Mouse (Mus musculus) forebrain, embryonic 13.5 days (tissue): ENCODE measurements around the gene Smim22. TPM values are rescaled to one million over a fixed set of nuclear protein-coding genes. Genes with fewer than 3 reads are reported as not detected.

ENCODE experiments used
- ATAC-seq: fragments of 200-750 bp; cut with Nextera tagmentation; 2 replicates; pipeline ENCODE4 v1.8.0; 2017
- H3K27ac ChIP-seq: fragments of 300-500 bp; sonication (generic); 2 replicates; pipeline ENCODE4 v1.5.1; 2015; ENCODE audit warnings: inconsistent platforms, mild to moderate bottlenecking, moderate library complexity
- H3K27me3 ChIP-seq: fragments of 300-500 bp; sonication (generic); 2 replicates; pipeline ENCODE4 v1.6.1; 2015; ENCODE audit warnings: mild to moderate bottlenecking, inconsistent platforms
- H3K36me3 ChIP-seq: fragments of 300-500 bp; sonication (generic); 2 replicates; pipeline ENCODE4 v1.6.1; 2015; ENCODE audit warnings: mild to moderate bottlenecking, inconsistent platforms; ENCODE audit not compliant: poor library complexity, severe bottlenecking
- H3K4me1 ChIP-seq: fragments of 300-500 bp; sonication (generic); 2 replicates; pipeline ENCODE4 v1.6.1; 2015; ENCODE audit warnings: inconsistent platforms
- H3K4me2 ChIP-seq: fragments of 300-500 bp; sonication (generic); 2 replicates; pipeline ENCODE4 v1.6.1; 2015; ENCODE audit warnings: inconsistent platforms, mild to moderate bottlenecking, moderate library complexity
- H3K4me3 ChIP-seq: fragments of 300-500 bp; sonication (generic); 2 replicates; pipeline ENCODE4 v1.5.1; 2015; ENCODE audit warnings: mild to moderate bottlenecking, inconsistent platforms
- H3K9ac ChIP-seq: fragments of 300-500 bp; sonication (generic); 2 replicates; pipeline ENCODE4 v1.6.1; 2015; ENCODE audit warnings: mild to moderate bottlenecking, inconsistent platforms
- H3K9me3 ChIP-seq: fragments of 300-500 bp; sonication (generic); replicated peaks from 2 replicates; pipeline ENCODE4 v1.6.1; 2016; ENCODE audit warnings: inconsistent platforms
- WGBS: fragments of 180-500 bp; shearing (Covaris S2); methylation state at CpG from one replicate; pipeline ENCODE4 v1.1.7; 2015; 5-methylcytosine and 5-hydroxymethylcytosine counted together
- polyA plus RNA-seq: library from polyadenylated mRNA; unstranded; fragments of >200 nt; fragmentation: Nextera tagmentation; extraction: Ambion mirVana; gene quantifications from 2 replicates; pipeline ENCODE4 v1.2.1, GENCODE M21; 2015

The Smim22 gene
- polyA plus RNA-seq, 1 experiment from 2014 or later, result not detected

GRCm38 (mm10) chr16:4976180-4976579 is 30.9 kb upstream of the Smim22 start:
- H3K4me3 ChIP-seq, result no peak overlapping the region
- WGBS, result 74% methylated on average over 2 of the region's 2 CpGs

DNA sequence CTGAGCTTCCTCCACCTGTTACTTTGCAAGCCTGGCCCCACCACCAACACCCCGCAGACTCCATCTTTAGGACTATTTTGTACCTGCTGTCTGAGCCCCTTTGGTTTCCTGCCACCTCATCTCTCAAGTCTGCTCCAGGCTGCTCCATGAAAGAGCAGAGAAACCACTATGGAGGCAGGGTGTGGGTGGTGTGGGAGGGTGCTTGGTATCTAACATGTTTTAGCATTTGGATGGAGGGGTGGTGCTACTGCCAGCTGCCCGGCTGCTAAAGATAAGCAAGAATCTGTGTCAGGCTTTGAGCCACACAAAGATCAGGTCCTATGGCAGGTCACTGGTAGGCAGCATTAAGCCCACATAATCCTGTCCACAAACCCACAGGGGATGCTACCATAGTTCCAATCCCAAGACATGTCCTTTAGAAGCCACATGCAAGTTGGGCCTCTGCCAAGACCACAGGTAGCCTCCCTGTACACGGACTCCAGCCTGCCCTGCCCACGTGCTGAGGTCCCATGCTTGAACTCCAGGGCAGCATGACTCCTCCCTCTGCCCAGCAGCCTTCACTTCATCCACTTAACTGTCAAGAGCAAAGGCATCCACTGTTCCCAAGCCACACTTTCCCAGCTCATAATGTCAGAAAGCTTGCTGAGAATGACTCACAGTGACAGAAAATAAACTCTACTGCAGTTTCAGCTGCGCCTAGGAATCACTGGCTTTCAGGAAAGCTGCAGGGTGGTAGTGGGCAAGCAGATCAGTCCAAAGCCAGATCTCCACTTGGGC is 28.6 kb upstream of the Smim22 start:
- Histone ChIP-seq H3K4me3 (no peak overlapping the region), H3K27ac (no peak overlapping the region), H3K4me2 (no peak overlapping the region), H3K36me3 (no peaks in the 10 kb centered on the region), H3K27me3 (no peaks in the 10 kb centered on the region), H3K9ac (0 out of 2 replicates have a peak overlapping the region, but pooled peaks have one; percentile 8), H3K9me3 (no peaks in the 10 kb centered on the region), H3K4me1 (no peaks in the 10 kb centered on the region)
- no peak for ATAC-seq
- WGBS, result 74% methylated on average over 5 of the region's 5 CpGs

More at GRCm38 (mm10) chr16:4976180-4976579, 30.9 kb upstream of the Smim22 start:
- no peaks in the 10 kb centered on the region for H3K9me3 ChIP-seq
- H3K27ac ChIP-seq, result no peak overlapping the region
- ATAC-seq, result no peak
- no peaks in the 10 kb centered on the region for H3K27me3 ChIP-seq
- no peaks in the 10 kb centered on the region for H3K4me1 ChIP-seq
- no peaks in the 10 kb centered on the region for H3K36me3 ChIP-seq
- H3K4me2 ChIP-seq, result no peak overlapping the region
- H3K9ac ChIP-seq, result no peak overlapping the region

DNA sequence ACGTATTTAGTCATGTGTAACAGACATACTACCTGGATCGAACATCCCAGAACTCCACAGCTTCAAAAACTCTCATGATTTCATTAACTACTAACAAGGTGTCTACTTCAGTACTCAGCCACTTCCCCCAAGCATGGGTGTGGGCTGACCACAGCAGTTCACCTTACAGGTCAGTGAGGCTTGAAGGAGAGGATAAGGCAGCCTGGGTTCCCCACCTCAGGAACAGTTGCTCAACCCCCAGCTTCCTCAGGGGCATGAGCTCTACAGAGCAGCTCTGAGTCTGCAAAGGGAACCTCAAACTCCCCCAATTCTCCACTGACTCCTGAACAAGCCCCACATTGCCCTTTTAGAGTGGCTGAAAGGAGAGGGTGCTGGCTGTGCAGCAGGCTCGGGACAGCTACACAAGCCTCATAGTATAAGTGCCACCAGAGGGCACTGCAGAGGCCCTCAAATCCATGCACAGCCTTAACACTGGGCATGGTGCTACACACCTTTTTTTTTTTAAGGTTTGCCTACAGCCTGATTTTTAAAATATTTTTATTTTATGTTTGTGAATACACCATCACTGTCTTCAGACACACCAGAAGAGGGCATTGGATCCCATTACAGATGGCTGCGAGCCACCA is 27.2 kb upstream of the Smim22 start:
- no peak overlapping the region for H3K4me2 ChIP-seq
- ATAC-seq, result peak; percentile 62; the same call in 1 of the 2 replicates

DNA sequence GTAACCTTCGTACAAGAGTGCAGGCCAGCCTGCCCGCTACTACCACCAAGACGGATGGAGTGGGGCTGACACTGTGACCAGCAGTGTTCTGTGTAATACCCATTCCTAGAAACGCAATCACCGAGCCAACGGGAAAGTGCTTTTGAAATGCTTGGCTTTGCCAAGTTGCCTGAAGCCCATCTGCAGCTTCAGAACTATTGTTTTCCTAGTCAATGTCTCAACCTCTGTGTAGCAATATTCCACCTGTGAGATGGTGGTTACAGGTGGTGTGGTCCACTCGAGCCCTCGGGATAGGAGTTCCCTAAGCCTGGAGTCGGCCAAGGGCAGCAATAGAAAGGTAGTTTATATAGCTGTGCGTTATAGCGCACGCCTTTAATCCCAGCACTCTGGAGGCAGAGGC is 22.4 kb upstream of the Smim22 start:
- Histone ChIP-seq H3K27me3 (no peaks in the 10 kb centered on the region), H3K9me3 (no peaks in the 10 kb centered on the region), H3K4me1 (no peaks in the 10 kb centered on the region), H3K9ac (no peak overlapping the region), H3K27ac (no peak overlapping the region), H3K4me3 (no peak overlapping the region), H3K4me2 (no peak overlapping the region), H3K36me3 (no peaks in the 10 kb centered on the region)
- ATAC-seq, result no peak
- 93% methylated on average over 12 of the region's 12 CpGs for WGBS

More for the DNA sequence above, 27.2 kb upstream of the Smim22 start:
- WGBS, result 71% methylated on average over 4 of the region's 4 CpGs
- Histone ChIP-seq H3K9me3 (no peaks in the 10 kb centered on the region), H3K9ac (no peak overlapping the region), H3K27ac (no peak overlapping the region), H3K4me3 (no peak overlapping the region), H3K36me3 (no peaks in the 10 kb centered on the region), H3K27me3 (no peaks in the 10 kb centered on the region), H3K4me1 (no peaks in the 10 kb centered on the region)

GRCm38 (mm10) chr16:4993276-4993675 is 13.8 kb upstream of the Smim22 start:
- Histone ChIP-seq H3K27ac (no peak overlapping the region), H3K4me2 (no peak overlapping the region), H3K36me3 (no peaks in the 10 kb centered on the region), H3K4me1 (no peaks in the 10 kb centered on the region), H3K9ac (no peak overlapping the region), H3K27me3 (no peaks in the 10 kb centered on the region), H3K9me3 (no peaks in the 10 kb centered on the region), H3K4me3 (no peak overlapping the region)
- 74% methylated on average over 4 of the region's 4 CpGs for WGBS
- ATAC-seq, result no peak

- ATAC-seq, result no peak
- 75% methylated on average over 3 of the region's 3 CpGs for WGBS
Measured at GRCm38 (mm10) chr16:4997553-4997952, 9.5 kb upstream of the Smim22 start, which contains the start of gene Sept12. Sept12 (minus strand) TSS chr16:4997852.

DNA sequence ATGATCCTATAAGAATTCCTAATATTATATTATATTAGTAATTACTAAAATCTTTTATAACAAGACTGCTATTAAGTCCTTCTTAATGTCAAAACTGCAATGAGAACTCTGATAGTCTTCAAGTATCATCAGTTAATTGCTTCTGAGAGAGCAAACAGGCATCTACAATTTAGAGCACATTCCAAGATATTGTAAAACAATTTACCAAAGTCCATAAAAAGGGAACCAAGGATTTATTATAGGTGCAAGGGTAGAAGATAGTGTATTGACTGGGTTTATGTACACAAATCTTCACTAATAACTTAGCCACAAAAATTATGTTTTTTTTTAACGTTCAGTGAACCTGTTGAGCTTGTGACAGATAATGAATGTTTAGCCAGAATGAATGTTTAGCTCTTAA is 8.1 kb upstream of the Smim22 start:
- WGBS, result 83% methylated on average over 1 of the region's 1 CpGs
- no peak overlapping the region for H3K4me2 ChIP-seq
- H3K9ac ChIP-seq, result no peak overlapping the region
- no peaks in the 10 kb centered on the region for H3K36me3 ChIP-seq
- H3K27ac ChIP-seq, result no peak overlapping the region
- H3K27me3 ChIP-seq, result no peaks in the 10 kb centered on the region
- H3K9me3 ChIP-seq, result no peaks in the 10 kb centered on the region
- H3K4me1 ChIP-seq, result no peaks in the 10 kb centered on the region
- no peak for ATAC-seq
- no peak overlapping the region for H3K4me3 ChIP-seq

More at GRCm38 (mm10) chr16:4997553-4997952, 9.5 kb upstream of the Smim22 start, which contains the start of gene Sept12:
- no peak within 1 kb of the TSS for H3K4me2 ChIP-seq
- no peak within 1 kb of the TSS for H3K27ac ChIP-seq
- H3K9me3 ChIP-seq, result no peaks in the 10 kb centered on the region
- H3K27me3 ChIP-seq, result no peaks in the 10 kb centered on the region
- H3K4me3 ChIP-seq, result no peak within 1 kb of the TSS
- no peaks in the 10 kb centered on the region for H3K4me1 ChIP-seq
- H3K36me3 ChIP-seq, result no peaks in the 10 kb centered on the region
- H3K9ac ChIP-seq, result no peak within 1 kb of the TSS

DNA sequence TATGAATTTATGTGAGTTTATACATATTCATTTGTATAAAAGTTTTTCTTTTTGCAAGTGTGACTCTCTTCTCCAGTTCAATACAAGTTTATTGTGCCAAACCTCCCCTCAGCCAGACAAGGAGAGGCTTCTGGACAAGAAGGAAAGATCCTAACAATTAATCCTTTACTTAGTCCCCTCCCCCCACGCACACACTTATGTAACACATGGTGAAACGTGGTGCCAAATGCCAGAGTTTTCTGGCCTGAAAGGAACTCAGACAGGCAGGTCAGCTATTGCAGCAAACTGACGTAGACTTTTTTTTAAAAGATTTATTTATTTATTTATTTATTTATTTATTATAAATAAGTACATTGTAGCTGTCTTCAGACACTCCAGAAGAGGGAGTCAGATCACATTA is 6.5 kb upstream of the Smim22 start:
- WGBS, result 72% methylated on average over 3 of the region's 3 CpGs
- Histone ChIP-seq H3K4me1 (no peaks in the 10 kb centered on the region), H3K27ac (no peak overlapping the region), H3K27me3 (no peaks in the 10 kb centered on the region), H3K4me3 (no peak overlapping the region), H3K36me3 (no peaks in the 10 kb centered on the region), H3K9me3 (no peaks in the 10 kb centered on the region), H3K9ac (no peak overlapping the region), H3K4me2 (no peak overlapping the region)
- no peak for ATAC-seq

DNA sequence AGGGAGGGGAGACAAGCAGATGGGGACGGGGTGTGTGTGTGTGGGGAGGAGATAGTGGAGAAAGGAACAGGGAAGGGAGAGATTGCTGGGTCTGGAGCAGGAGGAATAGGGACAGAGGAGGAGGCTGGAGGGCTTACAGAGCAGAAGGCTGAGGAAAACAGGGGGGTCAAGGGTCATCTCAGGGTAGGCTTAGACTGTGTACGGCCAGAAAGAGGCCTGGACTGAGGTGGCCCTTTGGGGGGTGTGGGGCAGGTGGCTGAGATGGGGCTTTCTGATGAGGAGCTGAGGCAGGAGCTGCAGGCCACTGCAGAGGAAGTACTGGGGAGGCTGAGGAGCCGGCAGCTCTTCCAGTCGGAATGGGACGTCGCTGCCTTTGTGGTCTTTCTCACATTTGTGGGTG is 404 bp downstream of the Smim22 start:
- ATAC-seq, result no peak
- Histone ChIP-seq H3K9me3 (no peaks in the 10 kb centered on the region), H3K36me3 (peaks cover 20% of the 10 kb centered on the region; the same call in 1 of the 2 replicates), H3K27me3 (no peaks in the 10 kb centered on the region), H3K4me1 (peaks cover 6% of the 10 kb centered on the region), H3K4me3 (no peak overlapping the region), H3K27ac (no peak overlapping the region), H3K4me2 (no peak overlapping the region), H3K9ac (no peak overlapping the region)
- 49% methylated on average over 6 of the region's 6 CpGs for WGBS

- H3K4me2 ChIP-seq, result no peak overlapping the region
- H3K4me1 ChIP-seq, result peaks cover 11% of the 10 kb centered on the region
- H3K9me3 ChIP-seq, result no peaks in the 10 kb centered on the region
- H3K36me3 ChIP-seq, result peaks cover 20% of the 10 kb centered on the region; the same call in 1 of the 2 replicates
- H3K4me3 ChIP-seq, result no peak overlapping the region
- no peak for ATAC-seq
- no peaks in the 10 kb centered on the region for H3K27me3 ChIP-seq
- H3K27ac ChIP-seq, result no peak overlapping the region
- H3K9ac ChIP-seq, result no peak overlapping the region
- WGBS, result 88% methylated on average over 12 of the region's 12 CpGs
Measured at GRCm38 (mm10) chr16:5008076-5008475, 988 bp downstream of the Smim22 start.

- Histone ChIP-seq H3K4me2 (no peak overlapping the region), H3K36me3 (peaks cover 32% of the 10 kb centered on the region), H3K4me3 (no peak overlapping the region), H3K27ac (no peak overlapping the region), H3K9me3 (no peaks in the 10 kb centered on the region), H3K9ac (no peak overlapping the region), H3K27me3 (no peaks in the 10 kb centered on the region), H3K4me1 (peaks cover 11% of the 10 kb centered on the region)
- 87% methylated on average over 10 of the region's 10 CpGs for WGBS
- no peak for ATAC-seq
Measured at GRCm38 (mm10) chr16:5010371-5010935, 3.4 kb downstream of the Smim22 start.

GRCm38 (mm10) chr16:5011285-5011684 is 4.2 kb downstream of the Smim22 start:
- ATAC-seq, result no peak
- no peak overlapping the region for H3K27ac ChIP-seq
- H3K4me3 ChIP-seq, result no peak overlapping the region
- peaks cover 11% of the 10 kb centered on the region for H3K4me1 ChIP-seq
- H3K4me2 ChIP-seq, result no peak overlapping the region
- no peaks in the 10 kb centered on the region for H3K27me3 ChIP-seq
- 87% methylated on average over 7 of the region's 7 CpGs for WGBS
- H3K36me3 ChIP-seq, result peaks cover 40% of the 10 kb centered on the region
- no peak overlapping the region for H3K9ac ChIP-seq
- H3K9me3 ChIP-seq, result no peaks in the 10 kb centered on the region
